Mouse (Mus musculus) liver, embryonic 14 days (tissue): ENCODE measurements around the gene Gm156. TPM values are rescaled to one million over a fixed set of nuclear protein-coding genes. Genes with fewer than 3 reads are reported as not detected.

ENCODE experiments used
- polyA plus RNA-seq: library from polyadenylated mRNA; depleted of rRNA; stranded (reverse); fragments of >200 nt; gene quantifications from 2 replicates; pipeline ENCODE4 v1.2.3, GENCODE M21; 2012; rRNA removed

The Gm156 gene
- polyA plus RNA-seq: not detected in 2 replicates

GRCm38 (mm10) chr6:129784170-129784569, at the start of gene Gm156:
TSS of gene Gm156 (minus strand) at chr6:129784270.

GRCm38 (mm10) chr6:129740069-129740721, 43.9 kb downstream of the Gm156 start, which contains the start of gene Klri2:
TSS of gene Klri2 (minus strand) at chr6:129740484.

GRCm38 (mm10) chr6:129717032-129717431, 67.0 kb downstream of the Gm156 start, which contains the start of gene Klri1:
TSS of gene Klri1 (minus strand) at chr6:129717132.

Other genes starting within 250 kb of the Gm156 start
- gene Klre1, start 206.4 kb downstream of the Gm156 start, polyA plus RNA-seq: 0.03 TPM in 1 of 2 replicates, not detected in the other
- gene Klrd1, start 192.5 kb downstream of the Gm156 start, polyA plus RNA-seq: 0.18 and 0.19 TPM in 2 replicates
- gene Klrk1, start 160.4 kb downstream of the Gm156 start, polyA plus RNA-seq: 0.21 and 0.32 TPM in 2 replicates
- gene Klrc3, start 140.9 kb downstream of the Gm156 start, polyA plus RNA-seq: not detected in 2 replicates
- gene Klrc2, start 123.6 kb downstream of the Gm156 start, polyA plus RNA-seq: 0.01 TPM in 1 of 2 replicates, not detected in the other
- 0.05 and 0.06 TPM in 2 replicates for gene Klrc1, start 105.3 kb downstream of the Gm156 start, polyA plus RNA-seq
- gene Klri1, start 67.1 kb downstream of the Gm156 start, polyA plus RNA-seq: 0.03 TPM in 1 of 2 replicates, not detected in the other
- 0.01 TPM in 2 replicates for gene Klri2, start 43.8 kb downstream of the Gm156 start, polyA plus RNA-seq
- not detected in 2 replicates for gene Gm17631, start 78.4 kb upstream of the Gm156 start, polyA plus RNA-seq
- gene Klra17, start 92.4 kb upstream of the Gm156 start, polyA plus RNA-seq: 0.02 TPM in 2 replicates
- gene Klra5, start 133.4 kb upstream of the Gm156 start, polyA plus RNA-seq: not detected in 2 replicates
- gene Klra6, start 242.7 kb upstream of the Gm156 start, polyA plus RNA-seq: not detected in 2 replicates